Mouse (Mus musculus): ENCODE measurements at regions not wholly inside any gene's neighbourhood (a gene's known extent, or its start where the extent isn't known, plus 50 kb on each side); places are given as distances from the start of the nearest gene placed in this dataset.
"Not testable (repeated sequence)": the region's sequence is repeated elsewhere in the genome, so short reads cannot be mapped to it uniquely, and the experiment has no call there.

DNA sequence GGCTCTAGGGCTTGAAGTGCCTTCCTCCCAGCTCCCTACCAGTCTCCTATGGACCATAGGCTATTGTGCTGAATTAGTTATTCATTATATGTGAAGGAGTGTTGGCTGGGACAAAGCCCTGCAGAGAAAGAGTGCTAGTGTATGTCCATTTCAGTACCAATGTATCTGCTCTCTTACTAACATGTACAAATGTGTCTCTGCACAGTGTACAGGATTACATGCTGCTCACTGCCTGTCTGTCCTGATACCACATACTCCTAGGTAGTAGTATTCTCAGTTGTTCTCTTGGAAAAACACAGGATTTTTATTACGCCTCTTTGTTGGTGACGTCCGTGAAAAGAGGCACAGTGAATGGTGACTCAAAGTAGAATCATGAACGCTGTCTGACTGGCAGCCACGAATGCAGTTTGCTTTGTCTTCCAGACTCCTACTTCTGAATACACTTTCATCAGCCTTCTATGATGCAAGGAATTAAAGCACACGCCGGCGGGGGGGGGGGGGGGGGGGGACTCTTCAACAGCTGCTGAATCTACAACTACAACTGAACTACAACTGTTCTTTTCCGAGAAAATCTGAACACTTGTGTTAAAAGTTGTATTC is 230.6 kb upstream of the Smim15 start:
- no peak for ATAC-seq (replicated peaks in 1 of 2; ENCODE audit: insufficient read depth in 1 of 2, low FRiP score in 2 of 2, low TSS enrichment in 1 of 2, low read depth in 1 of 2, poor library complexity in 2 of 2, severe bottlenecking in 2 of 2)

DNA sequence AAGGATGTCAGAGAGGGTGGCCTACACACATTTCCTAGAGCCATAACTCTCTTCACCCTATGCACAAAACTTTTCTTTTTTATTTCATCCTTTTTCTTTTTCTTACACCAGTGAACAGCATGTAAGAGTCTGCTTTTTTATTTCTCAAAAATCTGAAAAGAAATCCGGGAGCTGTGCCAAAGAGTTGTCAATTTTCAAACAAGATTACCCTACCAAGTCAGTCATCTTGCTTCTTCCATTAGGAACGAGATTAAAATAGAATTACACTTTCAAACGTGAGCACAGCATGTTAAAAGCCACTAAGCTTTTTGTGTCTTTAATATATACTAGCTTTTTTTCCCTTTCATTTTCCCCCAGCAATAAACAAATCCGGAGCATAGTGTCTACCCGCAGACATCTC is 232.2 kb upstream of the Smim15 start:
- no peak for ATAC-seq (replicated peaks in 1 of 2; ENCODE audit: insufficient read depth in 1 of 2, low FRiP score in 2 of 2, low TSS enrichment in 1 of 2, low read depth in 1 of 2, poor library complexity in 2 of 2, severe bottlenecking in 2 of 2)

DNA sequence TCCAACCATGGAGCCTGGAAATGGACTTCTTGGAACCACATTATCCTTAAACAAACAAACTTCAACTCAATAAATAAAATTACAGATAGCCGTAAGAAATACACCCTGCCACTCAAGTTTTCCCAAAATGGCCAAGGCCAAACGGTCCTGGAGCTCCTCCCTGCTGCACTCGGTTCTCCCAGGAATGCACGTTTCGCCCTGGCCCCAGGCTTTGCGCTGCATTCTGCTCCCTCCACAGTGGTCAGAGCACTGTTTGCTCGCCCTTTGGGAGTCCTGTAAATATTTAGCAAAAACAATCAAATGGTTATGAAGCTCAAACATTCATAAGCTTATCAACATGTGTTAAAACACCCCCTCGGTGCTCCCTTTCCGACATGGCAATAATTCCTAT is 233.4 kb upstream of the Smim15 start:
- ATAC-seq (replicated peaks in 1 of 2; ENCODE audit: insufficient read depth in 1 of 2, low FRiP score in 2 of 2, low TSS enrichment in 1 of 2, low read depth in 1 of 2, poor library complexity in 2 of 2, severe bottlenecking in 2 of 2): no peak

DNA sequence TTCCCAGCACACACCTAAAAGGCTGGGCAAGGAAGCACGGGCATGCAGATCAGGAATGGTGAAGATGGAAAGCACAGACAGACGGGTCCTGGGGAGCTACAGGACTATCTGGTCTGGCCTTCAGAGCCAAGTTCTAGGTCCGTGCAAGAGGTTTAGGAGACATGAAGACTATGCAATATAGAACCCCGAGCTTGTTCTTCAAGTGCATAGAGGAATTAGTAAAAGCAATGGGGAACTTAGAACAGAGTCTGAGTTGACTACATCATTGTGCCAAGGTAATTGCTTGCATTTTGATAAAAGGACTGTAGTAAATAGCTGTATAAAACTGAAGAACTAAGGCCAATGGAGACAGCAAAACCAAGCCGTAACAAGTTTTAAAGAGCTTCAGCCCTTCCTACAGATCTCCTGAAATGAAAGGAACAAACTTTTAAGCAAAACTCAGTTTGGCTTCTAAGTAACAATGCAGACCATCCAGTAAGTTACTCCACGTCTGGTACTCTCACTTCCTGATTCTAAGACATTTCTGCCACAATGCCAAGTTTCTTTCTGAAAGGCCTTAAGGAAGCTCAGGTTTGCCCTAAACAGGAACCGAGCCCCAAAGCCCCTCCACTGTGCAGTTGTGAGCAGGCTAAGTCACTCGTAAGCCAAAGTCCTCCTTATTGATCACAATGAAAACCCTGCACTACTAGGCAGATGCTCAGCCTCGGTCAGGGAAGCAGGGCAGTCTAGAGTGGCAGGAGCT is 234.0 kb upstream of the Smim15 start:
- peak; percentile 91 to 95 for ATAC-seq (replicated peaks in 1 of 2; ENCODE audit: insufficient read depth in 1 of 2, low FRiP score in 2 of 2, low TSS enrichment in 1 of 2, low read depth in 1 of 2, poor library complexity in 2 of 2, severe bottlenecking in 2 of 2)

DNA sequence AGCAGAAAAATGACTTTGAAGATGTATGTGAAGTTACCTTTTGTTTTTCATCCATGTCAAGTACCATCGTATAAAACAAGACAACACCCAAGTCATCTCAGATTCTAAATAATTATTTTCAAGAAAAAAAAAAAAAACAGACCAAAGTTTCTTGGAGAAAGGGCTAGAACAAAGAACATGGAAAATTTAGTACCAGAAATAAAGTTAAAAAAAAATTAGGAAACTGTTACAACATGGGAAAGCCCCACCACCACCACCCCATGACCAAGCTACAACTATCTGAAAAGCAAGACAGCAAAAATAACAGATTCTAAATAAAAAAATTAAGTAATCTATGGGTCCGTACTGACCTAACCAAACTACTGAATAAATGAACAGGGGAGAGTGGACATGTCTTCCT is 235.3 kb upstream of the Smim15 start:
- ATAC-seq (replicated peaks in 1 of 2; ENCODE audit: insufficient read depth in 1 of 2, low FRiP score in 2 of 2, low TSS enrichment in 1 of 2, low read depth in 1 of 2, poor library complexity in 2 of 2, severe bottlenecking in 2 of 2): no peak

DNA sequence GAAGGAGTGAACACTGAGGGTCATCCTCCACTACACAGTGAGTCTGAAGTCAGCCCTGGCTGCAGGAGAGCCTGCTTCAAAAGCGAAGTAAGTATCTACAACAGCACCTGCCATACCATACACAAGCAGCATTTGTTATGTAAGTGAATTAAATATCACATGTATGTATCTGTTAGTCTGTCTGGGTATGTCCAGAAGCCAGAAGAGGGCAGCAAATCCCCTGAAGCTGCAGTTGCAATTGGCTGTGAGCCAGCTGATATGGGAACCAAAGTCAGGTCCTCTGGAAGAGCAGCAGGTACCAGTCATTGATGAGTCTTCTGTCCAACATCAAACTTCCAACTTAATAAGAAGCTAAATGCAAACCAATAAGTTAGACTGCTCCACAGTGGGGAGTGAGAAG is 239.8 kb upstream of the Smim15 start:
- no peak for ATAC-seq (replicated peaks in 1 of 2; ENCODE audit: insufficient read depth in 1 of 2, low FRiP score in 2 of 2, low TSS enrichment in 1 of 2, low read depth in 1 of 2, poor library complexity in 2 of 2, severe bottlenecking in 2 of 2)

DNA sequence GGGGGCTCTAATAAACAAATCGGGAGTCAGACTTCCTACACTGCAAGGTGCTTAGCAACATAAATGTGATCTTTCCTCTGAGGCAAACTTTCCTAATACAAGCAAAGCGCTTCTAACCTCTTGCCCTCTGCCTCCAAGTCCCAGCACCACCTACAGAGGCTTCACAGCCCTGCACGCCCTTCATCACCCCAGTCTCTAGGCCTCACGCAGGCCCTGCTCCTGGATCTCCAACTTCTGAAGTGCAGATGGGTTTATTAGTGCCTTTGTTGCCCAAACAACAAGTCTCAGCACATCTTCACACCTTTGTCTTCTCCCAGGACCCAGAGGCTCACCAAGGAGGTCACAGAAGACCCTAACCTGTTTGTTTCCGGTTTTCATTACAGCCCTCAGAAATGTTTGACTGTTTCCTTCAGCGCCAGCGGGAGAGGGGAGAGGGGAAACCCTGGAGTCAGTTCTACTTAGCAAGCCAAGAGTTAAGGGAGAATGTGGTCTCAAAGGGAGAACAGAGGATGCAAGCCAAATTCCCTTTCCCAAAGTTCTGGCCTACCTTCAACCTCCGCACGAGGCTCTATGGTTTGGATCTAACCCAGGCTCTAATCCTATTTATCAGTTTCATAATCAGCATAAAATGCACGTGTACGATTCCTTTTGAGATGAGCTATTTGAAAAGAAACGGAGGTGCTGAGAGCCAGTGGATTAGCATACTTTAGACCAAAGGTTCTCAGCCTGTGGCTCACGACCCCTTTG is 244.9 kb upstream of the Smim15 start:
- no peak for ATAC-seq (replicated peaks in 1 of 2; ENCODE audit: insufficient read depth in 1 of 2, low FRiP score in 2 of 2, low TSS enrichment in 1 of 2, low read depth in 1 of 2, poor library complexity in 2 of 2, severe bottlenecking in 2 of 2)

DNA sequence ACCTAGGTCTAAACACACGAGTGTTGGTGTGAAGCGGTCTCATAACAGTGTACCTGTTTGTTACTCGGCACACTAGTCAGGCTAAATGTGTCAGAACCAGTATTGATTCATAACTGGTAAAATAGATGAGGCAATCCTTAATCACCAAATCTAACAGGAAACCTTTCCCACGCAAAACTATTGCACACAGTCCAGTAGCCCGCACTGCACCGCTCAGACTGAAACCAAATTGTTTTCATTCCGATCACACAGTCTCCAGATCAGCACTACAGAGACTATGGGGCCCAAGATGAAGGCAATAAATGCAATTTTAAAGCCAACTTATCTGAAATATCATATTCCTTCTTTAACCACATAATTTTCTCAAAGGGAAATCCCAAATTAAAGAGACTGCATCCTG is 246.1 kb upstream of the Smim15 start:
- no peak for ATAC-seq (replicated peaks in 1 of 2; ENCODE audit: insufficient read depth in 1 of 2, low FRiP score in 2 of 2, low TSS enrichment in 1 of 2, low read depth in 1 of 2, poor library complexity in 2 of 2, severe bottlenecking in 2 of 2)

DNA sequence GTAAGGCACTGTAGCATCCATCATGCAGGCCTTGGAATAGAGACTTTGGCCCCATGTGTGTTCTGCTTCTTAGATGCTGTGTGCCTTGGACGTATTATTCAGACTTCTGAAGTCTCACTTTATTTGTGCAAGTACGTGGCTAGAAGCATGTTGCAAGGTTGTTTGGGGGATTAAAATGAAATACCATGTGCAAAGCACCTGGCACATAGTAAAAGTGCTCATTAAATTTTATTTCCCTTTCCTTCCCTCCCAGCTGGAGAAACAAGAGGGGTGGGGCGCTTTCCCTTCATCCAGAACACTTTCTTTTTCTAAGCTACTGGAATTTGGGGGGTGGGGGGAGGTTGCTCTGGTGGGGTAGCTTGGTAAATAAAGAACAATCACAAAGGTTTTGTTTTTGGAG is 248.7 kb upstream of the Smim15 start:
- no peak for ATAC-seq (replicated peaks in 1 of 2; ENCODE audit: insufficient read depth in 1 of 2, low FRiP score in 2 of 2, low TSS enrichment in 1 of 2, low read depth in 1 of 2, poor library complexity in 2 of 2, severe bottlenecking in 2 of 2)

DNA sequence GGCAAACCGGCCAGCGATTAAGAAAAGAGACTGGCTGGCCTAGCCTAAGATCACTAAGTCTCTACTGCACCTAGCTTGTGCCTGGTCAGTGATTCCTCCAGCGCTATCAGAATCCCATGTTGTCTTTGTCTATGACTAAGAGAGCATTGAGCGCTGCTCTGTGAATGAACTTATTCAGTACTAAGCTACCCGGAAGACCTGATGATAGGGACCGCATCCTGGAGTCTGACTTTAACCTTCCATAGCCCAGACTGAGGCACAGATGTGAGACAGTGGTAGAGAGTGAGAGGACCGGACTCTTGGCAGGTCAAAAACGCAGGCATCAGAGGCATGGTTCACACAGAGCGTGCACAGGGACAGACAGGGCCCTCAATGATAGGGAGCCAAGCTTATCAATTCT is 252.5 kb upstream of the Smim15 start:
- ATAC-seq (replicated peaks in 1 of 2; ENCODE audit: insufficient read depth in 1 of 2, low FRiP score in 2 of 2, low TSS enrichment in 1 of 2, low read depth in 1 of 2, poor library complexity in 2 of 2, severe bottlenecking in 2 of 2): no peak

DNA sequence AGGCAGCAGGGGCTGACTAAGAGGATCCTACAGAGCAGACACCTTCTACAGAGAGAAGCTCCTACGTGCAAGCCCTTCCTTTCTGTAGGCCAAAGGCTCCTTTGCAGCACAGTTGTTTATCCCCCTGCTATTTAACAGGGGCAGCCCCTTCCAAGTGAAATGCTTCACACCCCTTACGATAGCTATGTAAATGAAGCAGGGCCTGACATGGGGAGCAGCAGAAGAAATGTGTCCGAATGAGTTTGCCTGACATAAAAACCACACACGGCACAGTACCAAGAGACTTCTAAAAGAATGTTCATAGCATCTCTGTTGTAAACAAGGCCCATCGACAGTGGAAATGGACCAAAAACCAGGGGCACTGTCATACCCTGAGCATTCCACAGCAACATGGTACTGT is 259.3 kb upstream of the Smim15 start:
- ATAC-seq (replicated peaks in 1 of 2; ENCODE audit: insufficient read depth in 1 of 2, low FRiP score in 2 of 2, low TSS enrichment in 1 of 2, low read depth in 1 of 2, poor library complexity in 2 of 2, severe bottlenecking in 2 of 2): no peak

DNA sequence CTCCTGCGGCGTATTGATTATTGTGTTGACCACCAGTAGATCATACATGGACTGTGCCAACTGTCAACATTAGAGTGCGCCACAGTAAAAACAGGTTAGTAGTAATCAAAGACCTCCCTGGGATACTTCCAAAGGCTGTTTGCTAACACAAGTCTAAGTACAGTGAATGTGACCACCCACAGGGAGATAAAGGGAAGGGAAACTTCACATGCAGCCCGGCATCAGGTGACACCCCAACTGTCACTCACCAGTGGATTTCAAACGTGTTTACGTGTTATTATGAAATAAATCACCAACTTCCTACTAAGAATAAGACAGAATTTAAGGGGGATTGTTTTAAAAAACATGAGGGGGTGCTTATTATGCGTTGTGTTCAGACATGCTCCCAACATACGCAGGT is 262.5 kb upstream of the Smim15 start:
- ATAC-seq (replicated peaks in 1 of 2; ENCODE audit: insufficient read depth in 1 of 2, low FRiP score in 2 of 2, low TSS enrichment in 1 of 2, low read depth in 1 of 2, poor library complexity in 2 of 2, severe bottlenecking in 2 of 2): no peak

DNA sequence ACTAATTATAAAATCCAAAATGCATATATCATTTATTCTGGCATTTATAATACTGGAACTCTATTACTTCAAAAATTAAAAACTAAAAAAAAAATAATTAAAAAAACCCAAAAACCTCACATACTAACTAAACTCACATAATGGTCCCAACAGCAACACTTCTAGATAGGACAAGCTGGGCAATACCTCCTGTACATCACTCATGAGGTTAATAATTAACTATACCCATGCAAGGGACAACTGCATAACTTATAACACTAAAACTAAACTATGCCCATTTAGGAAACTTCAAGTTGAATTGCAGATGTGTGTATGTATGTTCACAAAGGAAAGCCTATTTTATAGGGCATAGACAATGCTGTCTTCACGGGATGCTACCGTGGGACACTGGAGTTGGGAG is 263.0 kb upstream of the Smim15 start:
- ATAC-seq (replicated peaks in 1 of 2; ENCODE audit: insufficient read depth in 1 of 2, low FRiP score in 2 of 2, low TSS enrichment in 1 of 2, low read depth in 1 of 2, poor library complexity in 2 of 2, severe bottlenecking in 2 of 2): no peak

DNA sequence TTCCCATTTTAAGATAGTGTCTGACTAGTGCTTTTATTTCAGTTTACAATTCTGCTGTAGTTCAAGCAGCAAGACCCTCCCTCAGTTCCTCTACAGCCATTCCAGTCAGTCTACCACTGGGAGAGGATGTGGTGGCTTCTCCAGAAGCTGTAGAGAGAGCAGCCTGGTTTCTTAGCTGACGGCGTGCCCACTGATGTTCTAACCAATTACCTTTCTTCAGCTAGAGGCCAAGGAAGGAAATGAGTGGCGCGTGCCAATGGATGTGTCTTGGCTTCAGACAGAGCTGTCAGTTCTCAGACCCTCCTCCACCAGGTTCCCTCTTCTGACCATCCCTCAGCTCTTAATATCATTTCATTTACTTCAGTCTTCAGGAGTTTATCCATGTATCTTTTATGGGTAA is 264.7 kb upstream of the Smim15 start:
- ATAC-seq (replicated peaks in 1 of 2; ENCODE audit: insufficient read depth in 1 of 2, low FRiP score in 2 of 2, low TSS enrichment in 1 of 2, low read depth in 1 of 2, poor library complexity in 2 of 2, severe bottlenecking in 2 of 2): peak in 1 of 2 experiments; percentile 60; a peak in 1 of 4 replicates

DNA sequence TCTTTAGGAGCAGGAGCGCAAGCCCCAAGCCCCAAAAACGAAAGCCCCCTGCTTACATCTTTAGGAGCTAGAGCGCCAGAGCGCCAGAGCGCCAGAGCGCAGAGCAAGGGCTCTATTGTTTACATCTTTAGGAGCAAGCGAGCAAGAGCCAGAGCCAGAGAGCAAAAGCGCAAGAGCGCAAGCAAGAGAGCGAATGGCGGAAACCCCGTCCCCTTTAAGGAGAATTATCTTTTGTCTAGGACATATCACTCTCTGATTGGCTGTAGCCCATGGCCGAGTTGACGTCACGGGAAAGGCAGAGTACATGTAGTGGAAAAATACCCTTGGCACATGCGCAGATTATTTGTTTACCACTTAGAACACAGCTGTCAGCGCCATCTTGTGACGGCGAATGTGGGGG is 269.7 kb upstream of the Smim15 start:
- not testable (repeated sequence) for ATAC-seq (replicated peaks in 1 of 2; ENCODE audit: insufficient read depth in 1 of 2, low FRiP score in 2 of 2, low TSS enrichment in 1 of 2, low read depth in 1 of 2, poor library complexity in 2 of 2, severe bottlenecking in 2 of 2)

DNA sequence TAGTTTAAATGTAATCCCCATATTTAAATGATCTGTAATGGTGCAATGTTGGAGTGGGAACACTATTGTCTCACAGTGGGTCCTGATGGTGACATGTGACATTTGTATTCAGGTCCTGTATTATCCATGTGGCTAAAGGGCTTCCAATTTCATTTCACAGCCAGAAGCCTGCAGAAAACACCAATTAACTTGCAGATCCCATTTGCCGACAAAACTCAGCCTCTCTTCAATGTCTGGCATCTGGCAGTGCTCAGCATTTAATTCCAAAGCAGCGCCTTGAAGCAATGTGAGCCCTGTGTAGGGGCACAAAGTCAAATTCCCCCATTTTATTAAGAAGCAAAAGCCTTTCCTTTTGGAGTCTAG is 277.0 kb upstream of the Smim15 start:
- ATAC-seq (replicated peaks in 1 of 2; ENCODE audit: insufficient read depth in 1 of 2, low FRiP score in 2 of 2, low TSS enrichment in 1 of 2, low read depth in 1 of 2, poor library complexity in 2 of 2, severe bottlenecking in 2 of 2): no peak

DNA sequence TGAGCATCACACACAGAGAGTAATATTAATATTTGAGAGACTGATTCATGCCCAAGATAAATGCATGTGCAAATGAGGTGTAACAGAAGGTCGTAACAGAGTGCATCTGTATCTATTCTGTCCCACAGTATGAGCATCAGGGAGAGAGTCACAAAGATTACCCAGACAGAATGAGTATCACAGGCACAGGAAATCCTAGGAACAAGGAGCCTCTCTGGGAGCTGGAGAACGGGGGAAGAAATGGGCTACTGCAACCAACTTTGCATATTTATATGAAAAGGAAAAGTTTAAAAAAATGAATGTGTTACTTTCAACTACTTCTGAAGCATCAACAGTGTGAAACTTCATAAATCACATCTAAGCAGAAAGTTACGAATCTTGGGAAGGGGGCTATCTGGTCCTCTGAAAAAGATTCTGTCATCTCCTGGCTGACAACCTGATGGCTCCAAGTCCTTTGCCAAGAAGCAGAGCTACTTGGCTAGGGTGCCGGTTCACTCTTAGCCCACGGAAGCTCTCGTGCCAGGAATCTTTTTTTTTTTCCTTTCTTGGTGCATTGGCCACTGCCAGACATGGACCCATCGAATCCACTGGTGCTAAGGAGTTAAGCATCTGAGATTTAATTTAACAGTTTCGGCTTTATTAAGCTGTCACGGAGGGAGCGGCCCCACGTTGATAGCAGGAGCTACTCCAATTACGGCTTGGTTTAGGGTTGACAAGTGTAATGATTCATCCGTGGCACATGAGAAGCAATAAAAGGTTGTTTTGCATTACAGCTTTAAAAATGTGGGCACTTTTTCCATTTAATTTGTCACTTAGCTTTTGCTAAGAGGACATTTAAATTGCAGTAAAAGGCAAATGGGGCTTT is 277.6 kb upstream of the Smim15 start:
- no peak for ATAC-seq (replicated peaks in 1 of 2; ENCODE audit: insufficient read depth in 1 of 2, low FRiP score in 2 of 2, low TSS enrichment in 1 of 2, low read depth in 1 of 2, poor library complexity in 2 of 2, severe bottlenecking in 2 of 2)

DNA sequence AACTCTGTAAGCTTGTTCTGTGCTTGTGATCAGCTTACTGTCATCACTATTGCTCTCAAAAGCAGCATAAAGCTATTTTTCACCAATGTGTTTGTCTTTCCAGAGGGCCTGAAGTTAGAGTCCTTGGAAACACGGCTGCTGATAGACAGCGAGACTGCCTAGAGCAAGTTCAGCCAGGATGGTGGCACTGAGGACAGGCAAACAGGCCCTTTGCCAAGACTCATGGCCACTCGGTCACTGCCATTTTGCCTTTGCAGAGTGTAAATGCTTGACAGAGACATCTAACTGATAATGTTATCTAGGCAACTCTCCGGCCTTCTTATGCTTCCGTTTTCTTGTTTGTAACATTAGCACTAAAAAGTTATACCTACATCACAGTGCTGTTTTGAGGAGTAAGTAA is 280.3 kb upstream of the Smim15 start:
- ATAC-seq (replicated peaks in 1 of 2; ENCODE audit: insufficient read depth in 1 of 2, low FRiP score in 2 of 2, low TSS enrichment in 1 of 2, low read depth in 1 of 2, poor library complexity in 2 of 2, severe bottlenecking in 2 of 2): no peak
